Mouse (Mus musculus): ENCODE measurements around the gene Olfr109. TPM values are rescaled to one million over a fixed set of nuclear protein-coding genes. Genes with fewer than 3 reads are reported as not detected.

Gene Olfr109
- polyA plus RNA-seq (2012; ENCODE audit: insufficient read depth, insufficient read length, low replicate concordance, missing spikeins), result not detected in 2 replicates

- Histone ChIP-seq H3K27ac (ENCODE audit: insufficient read depth, low read depth, low read length) (no peak within 1 kb of the TSS), H3K4me3 (ENCODE audit: insufficient read depth, low read depth, low read length) (no peak within 1 kb of the TSS), H3K4me1 (ENCODE audit: control insufficient read depth, insufficient read depth, low read length) (no peaks in the 10 kb centered on the region)
- TF ChIP-seq POLR2A (IDR thresholded peaks at IDR 0.05; ENCODE audit: insufficient read depth, low read depth, low read length), result no peak
- TF ChIP-seq CTCF (IDR thresholded peaks at IDR 0.05; ENCODE audit: insufficient read depth, low read depth, low read length), result no peak
- 94% methylated on average over 1 of the region's 1 CpGs for WGBS
Measured at GRCm38 (mm10) chr17:37458616-37459015, at the start of gene Olfr109. Gene Olfr109, plus strand, starts transcription at chr17:37458916.

- TF ChIP-seq POLR2A (IDR thresholded peaks at IDR 0.05; ENCODE audit: insufficient read depth, low read depth, low read length) (no peak), CTCF (IDR thresholded peaks at IDR 0.05; ENCODE audit: insufficient read depth, low read depth, low read length) (no peak)
- H3K27ac ChIP-seq (ENCODE audit: insufficient read depth, low read depth, low read length), result no peak overlapping the region
- no peaks in the 10 kb centered on the region for H3K4me1 ChIP-seq (ENCODE audit: control insufficient read depth, insufficient read depth, low read length)
- H3K4me3 ChIP-seq (ENCODE audit: insufficient read depth, low read depth, low read length), result no peak overlapping the region
Measured at GRCm38 (mm10) chr17:37413380-37413779, 45.3 kb upstream of the Olfr109 start.

- Histone ChIP-seq H3K27ac (ENCODE audit: insufficient read depth, low read depth, low read length) (no peak within 1 kb of the TSS), H3K4me1 (ENCODE audit: control insufficient read depth, insufficient read depth, low read length) (no peaks in the 10 kb centered on the region), H3K4me3 (ENCODE audit: insufficient read depth, low read depth, low read length) (no peak within 1 kb of the TSS)
- 70% methylated on average over 1 of the region's 1 CpGs for WGBS
- TF ChIP-seq CTCF (IDR thresholded peaks at IDR 0.05; ENCODE audit: insufficient read depth, low read depth, low read length), result no peak
- TF ChIP-seq POLR2A (IDR thresholded peaks at IDR 0.05; ENCODE audit: insufficient read depth, low read depth, low read length), result no peak
Measured at GRCm38 (mm10) chr17:37445180-37445579, 13.5 kb upstream of the Olfr109 start, which contains the start of gene Olfr108. Gene Olfr108, plus strand, starts transcription at chr17:37445480.

- WGBS, result 77% methylated on average over 2 of the region's 2 CpGs
- H3K27ac ChIP-seq (ENCODE audit: insufficient read depth, low read depth, low read length), result no peak within 1 kb of the TSS
- TF ChIP-seq CTCF (IDR thresholded peaks at IDR 0.05; ENCODE audit: insufficient read depth, low read depth, low read length) (no peak), POLR2A (IDR thresholded peaks at IDR 0.05; ENCODE audit: insufficient read depth, low read depth, low read length) (no peak)
- no peaks in the 10 kb centered on the region for H3K4me1 ChIP-seq (ENCODE audit: control insufficient read depth, insufficient read depth, low read length)
- no peak within 1 kb of the TSS for H3K4me3 ChIP-seq (ENCODE audit: insufficient read depth, low read depth, low read length)
Measured at GRCm38 (mm10) chr17:37483452-37483851, 24.7 kb downstream of the Olfr109 start, which contains the start of gene H2-M2. Gene H2-M2, minus strand, starts transcription at chr17:37483552.

- no peaks in the 10 kb centered on the region for H3K4me1 ChIP-seq (ENCODE audit: control insufficient read depth, insufficient read depth, low read length)
- H3K27ac ChIP-seq (ENCODE audit: insufficient read depth, low read depth, low read length), result no peak within 1 kb of the TSS
- H3K4me3 ChIP-seq (ENCODE audit: insufficient read depth, low read depth, low read length), result no peak within 1 kb of the TSS
- TF ChIP-seq POLR2A (IDR thresholded peaks at IDR 0.05; ENCODE audit: insufficient read depth, low read depth, low read length), result no peak
- TF ChIP-seq CTCF (IDR thresholded peaks at IDR 0.05; ENCODE audit: insufficient read depth, low read depth, low read length), result no peak
- 67% methylated on average over 1 of the region's 1 CpGs for WGBS
Measured at GRCm38 (mm10) chr17:37491930-37492518, 33.3 kb downstream of the Olfr109 start, which contains the start of gene Olfr110. Gene Olfr110, plus strand, starts transcription at chr17:37492468.

- 91% methylated on average over 4 of the region's 4 CpGs for WGBS
- H3K4me3 ChIP-seq (ENCODE audit: insufficient read depth, low read depth, low read length), result no peak within 1 kb of the TSS
- H3K27ac ChIP-seq (ENCODE audit: insufficient read depth, low read depth, low read length), result no peak within 1 kb of the TSS
- TF ChIP-seq POLR2A (IDR thresholded peaks at IDR 0.05; ENCODE audit: insufficient read depth, low read depth, low read length) (no peak), CTCF (IDR thresholded peaks at IDR 0.05; ENCODE audit: insufficient read depth, low read depth, low read length) (no peak)
- H3K4me1 ChIP-seq (ENCODE audit: control insufficient read depth, insufficient read depth, low read length), result no peaks in the 10 kb centered on the region
Measured at GRCm38 (mm10) chr17:37507730-37508129, 49.0 kb downstream of the Olfr109 start, which contains the start of gene Olfr111. Gene Olfr111, plus strand, starts transcription at chr17:37508030.

Other genes starting within 250 kb of the Olfr109 start
- not detected in 2 replicates for gene Olfr95, start 245.8 kb upstream of the Olfr109 start, polyA plus RNA-seq (2012; ENCODE audit: insufficient read depth, insufficient read length, low replicate concordance, missing spikeins)
- gene Olfr96, start 238.8 kb upstream of the Olfr109 start, polyA plus RNA-seq (2012; ENCODE audit: insufficient read depth, insufficient read length, low replicate concordance, missing spikeins), result not detected in 2 replicates
- gene Olfr97, start 221.6 kb upstream of the Olfr109 start, polyA plus RNA-seq (2012; ENCODE audit: insufficient read depth, insufficient read length, low replicate concordance, missing spikeins), result not detected in 2 replicates
- not detected in 2 replicates for gene Olfr98, start 195.2 kb upstream of the Olfr109 start, polyA plus RNA-seq (2012; ENCODE audit: insufficient read depth, insufficient read length, low replicate concordance, missing spikeins)
- gene H2-M3, start 188.7 kb upstream of the Olfr109 start, polyA plus RNA-seq (2012; ENCODE audit: insufficient read depth, insufficient read length, low replicate concordance, missing spikeins), result not detected in 2 replicates
- gene Olfr99, start 175.5 kb upstream of the Olfr109 start, polyA plus RNA-seq (2012; ENCODE audit: insufficient read depth, insufficient read length, low replicate concordance, missing spikeins), result not detected in 2 replicates
- not detected in 2 replicates for gene Olfr101, start 154.6 kb upstream of the Olfr109 start, polyA plus RNA-seq (2012; ENCODE audit: insufficient read depth, insufficient read length, low replicate concordance, missing spikeins)
- gene Olfr102, start 141.9 kb upstream of the Olfr109 start, polyA plus RNA-seq (2012; ENCODE audit: insufficient read depth, insufficient read length, low replicate concordance, missing spikeins), result not detected in 2 replicates
- gene Olfr103, start 119.2 kb upstream of the Olfr109 start, polyA plus RNA-seq (2012; ENCODE audit: insufficient read depth, insufficient read length, low replicate concordance, missing spikeins), result not detected in 2 replicates
- not detected in 2 replicates for gene Olfr104-ps, start 99.3 kb upstream of the Olfr109 start, polyA plus RNA-seq (2012; ENCODE audit: insufficient read depth, insufficient read length, low replicate concordance, missing spikeins)
- not detected in 2 replicates for gene Olfr105-ps, start 79.9 kb upstream of the Olfr109 start, polyA plus RNA-seq (2012; ENCODE audit: insufficient read depth, insufficient read length, low replicate concordance, missing spikeins)
- gene Olfr106-ps, start 68.5 kb upstream of the Olfr109 start, polyA plus RNA-seq (2012; ENCODE audit: insufficient read depth, insufficient read length, low replicate concordance, missing spikeins), result not detected in 2 replicates
- not detected in 2 replicates for gene Olfr107, start 59.7 kb upstream of the Olfr109 start, polyA plus RNA-seq (2012; ENCODE audit: insufficient read depth, insufficient read length, low replicate concordance, missing spikeins)
- not detected in 2 replicates for gene Olfr108, start 13.4 kb upstream of the Olfr109 start, polyA plus RNA-seq (2012; ENCODE audit: insufficient read depth, insufficient read length, low replicate concordance, missing spikeins)
- not detected in 2 replicates for gene H2-M2, start 24.6 kb downstream of the Olfr109 start, polyA plus RNA-seq (2012; ENCODE audit: insufficient read depth, insufficient read length, low replicate concordance, missing spikeins)
- gene Olfr110, start 33.6 kb downstream of the Olfr109 start, polyA plus RNA-seq (2012; ENCODE audit: insufficient read depth, insufficient read length, low replicate concordance, missing spikeins), result not detected in 2 replicates
- not detected in 2 replicates for gene Olfr111, start 49.1 kb downstream of the Olfr109 start, polyA plus RNA-seq (2012; ENCODE audit: insufficient read depth, insufficient read length, low replicate concordance, missing spikeins)
- not detected in 2 replicates for gene Olfr112, start 110.5 kb downstream of the Olfr109 start, polyA plus RNA-seq (2012; ENCODE audit: insufficient read depth, insufficient read length, low replicate concordance, missing spikeins)
- gene Olfr113, start 118.7 kb downstream of the Olfr109 start, polyA plus RNA-seq (2012; ENCODE audit: insufficient read depth, insufficient read length, low replicate concordance, missing spikeins), result not detected in 2 replicates
- not detected in 2 replicates for gene Olfr114, start 133.8 kb downstream of the Olfr109 start, polyA plus RNA-seq (2012; ENCODE audit: insufficient read depth, insufficient read length, low replicate concordance, missing spikeins)
- not detected in 2 replicates for gene Olfr115, start 168.2 kb downstream of the Olfr109 start, polyA plus RNA-seq (2012; ENCODE audit: insufficient read depth, insufficient read length, low replicate concordance, missing spikeins)
- gene Olfr116, start 168.3 kb downstream of the Olfr109 start, polyA plus RNA-seq (2012; ENCODE audit: insufficient read depth, insufficient read length, low replicate concordance, missing spikeins), result not detected in 2 replicates
- not detected in 2 replicates for gene Olfr117, start 204.9 kb downstream of the Olfr109 start, polyA plus RNA-seq (2012; ENCODE audit: insufficient read depth, insufficient read length, low replicate concordance, missing spikeins)
- not detected in 2 replicates for gene Olfr118, start 208.1 kb downstream of the Olfr109 start, polyA plus RNA-seq (2012; ENCODE audit: insufficient read depth, insufficient read length, low replicate concordance, missing spikeins)
- gene Olfr119, start 237.6 kb downstream of the Olfr109 start, polyA plus RNA-seq (2012; ENCODE audit: insufficient read depth, insufficient read length, low replicate concordance, missing spikeins), result not detected in 2 replicates